Mouse (Mus musculus): ENCODE data around the gene App.
A peak's percentile ranks its signal among the peaks of the same experiment; 100 is the strongest.

App gene

GRCm38 (mm10) chr16:85019273-85019672 lies 154.3 kb downstream of the App start:
- DNase-seq, result no peak

- DNase-seq, result no peak
Measured at GRCm38 (mm10) chr16:85017845-85018244, 155.7 kb downstream of the App start.

DNA sequence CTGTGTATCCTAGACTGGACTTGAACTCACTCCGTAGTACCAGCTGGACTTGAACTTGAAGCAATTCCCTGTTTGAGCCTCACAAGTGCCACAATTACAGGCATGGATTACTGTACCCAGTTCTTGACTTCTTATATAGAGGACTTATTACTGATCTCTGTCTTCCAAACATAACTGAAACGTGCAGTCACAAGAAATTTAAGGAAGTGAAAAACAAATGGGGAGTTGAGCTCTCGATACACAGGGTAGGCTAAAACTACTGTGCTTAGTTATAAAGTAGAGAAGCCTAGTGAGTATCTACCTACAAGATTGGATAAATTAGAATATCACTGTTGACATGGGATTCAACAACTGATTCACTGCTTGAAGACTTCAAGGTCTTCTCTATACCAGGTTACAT lies 160.9 kb downstream of the App start:
- DNase-seq, result no peak

DNA sequence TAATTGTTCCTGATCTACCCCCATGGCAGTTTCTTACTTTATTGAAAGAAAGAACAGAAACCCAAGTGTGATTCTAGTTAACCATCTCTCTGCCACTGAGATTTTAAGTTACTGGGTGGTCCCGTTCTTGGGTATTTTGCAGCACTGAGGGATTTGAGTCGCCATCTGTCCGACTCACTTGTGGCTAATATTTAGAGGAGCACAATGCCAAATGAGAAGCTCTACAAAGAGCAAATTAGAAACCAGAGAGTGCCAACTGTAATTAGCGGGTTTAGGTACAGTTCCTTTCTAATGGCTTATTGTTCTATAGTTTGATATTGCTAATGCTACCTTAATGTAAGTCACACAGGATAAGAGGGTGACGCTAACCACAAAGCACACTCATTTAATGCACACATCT lies 161.4 kb downstream of the App start:
- no peak for DNase-seq

DNA sequence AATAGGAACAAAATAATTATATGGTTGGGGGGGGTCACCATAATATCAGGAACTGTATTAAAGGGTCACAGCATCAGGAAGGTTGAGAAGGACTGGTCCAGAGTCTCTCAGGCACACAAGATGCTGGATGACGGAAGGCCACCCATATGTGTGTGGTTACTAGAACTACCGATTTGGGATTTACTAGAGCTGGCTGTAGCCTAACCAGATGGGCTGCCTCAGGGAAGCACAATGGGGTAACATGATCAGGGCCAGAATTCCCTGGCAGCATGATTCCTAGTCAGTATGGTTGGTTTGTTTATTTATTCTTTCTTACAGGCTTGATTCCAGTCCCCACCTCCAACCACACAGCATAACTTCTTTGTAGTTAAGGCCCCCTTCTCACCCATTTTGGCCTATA lies 162.9 kb downstream of the App start:
- DNase-seq, result no peak

DNA sequence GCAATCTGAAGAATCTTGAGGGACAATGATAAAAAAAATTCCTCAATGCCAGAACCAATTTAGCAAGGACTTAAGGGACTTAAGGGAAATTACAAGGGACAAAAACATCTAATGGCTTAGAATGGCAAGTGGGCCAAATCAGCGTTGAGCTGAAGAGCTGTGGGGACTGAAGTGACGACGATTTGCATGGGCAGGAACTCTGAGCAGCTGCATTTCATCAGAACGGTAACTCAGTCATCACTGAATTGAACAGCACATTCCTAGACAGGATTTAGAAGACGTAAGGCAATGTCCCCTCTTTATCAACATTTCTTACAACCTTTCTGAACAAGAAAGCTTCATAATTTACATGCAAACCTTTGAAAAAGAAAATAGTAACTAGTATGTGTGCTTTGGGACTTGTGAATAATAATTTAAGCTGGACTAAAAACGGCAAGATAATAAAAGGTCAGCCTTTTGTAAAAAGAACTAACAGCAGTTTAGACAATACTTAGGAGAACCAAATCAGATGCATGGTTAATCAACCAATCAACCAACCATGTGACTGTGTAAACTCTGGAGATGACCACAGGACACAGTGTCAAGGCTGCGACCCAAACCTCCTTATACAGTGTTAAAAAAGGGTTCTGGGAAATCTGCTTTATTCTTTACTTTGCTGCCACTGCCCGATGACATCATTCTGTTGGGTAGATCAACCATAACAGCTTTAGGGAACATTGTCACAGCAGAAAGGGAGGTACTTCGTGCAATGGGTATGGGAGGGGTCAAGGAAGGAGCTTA lies 164.5 kb downstream of the App start:
- DNase-seq, result no peak

DNA sequence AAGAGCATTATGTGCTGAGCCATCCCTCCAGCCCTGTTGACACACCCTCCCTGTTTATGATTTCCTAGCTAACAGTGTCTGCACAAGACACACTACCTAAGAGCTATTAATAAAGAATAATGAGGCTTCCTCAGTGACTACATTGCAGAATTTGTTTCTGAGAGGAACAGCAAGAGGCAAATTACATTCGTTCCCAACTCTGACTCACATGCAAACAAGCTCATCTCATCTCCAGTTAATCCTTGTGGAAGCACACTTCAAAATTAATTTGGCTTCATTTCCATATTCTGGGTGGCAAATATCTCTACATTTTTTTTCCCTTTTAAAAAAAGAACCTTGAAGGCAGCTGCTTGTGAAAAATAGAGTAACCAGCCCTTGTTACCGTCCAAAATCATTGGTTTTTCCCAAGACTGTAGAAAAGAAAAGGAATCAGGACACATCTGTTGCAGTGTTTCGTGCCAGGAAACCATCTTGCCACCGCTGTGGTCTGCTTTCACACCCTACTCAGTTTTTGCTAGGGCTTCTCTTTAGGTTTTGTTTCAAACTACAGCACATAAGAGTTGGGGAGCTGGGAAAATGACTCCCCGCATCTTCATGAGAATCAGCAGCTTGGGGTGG lies 171.5 kb downstream of the App start:
- no peak for DNase-seq

- DNase-seq, result no peak
Measured at GRCm38 (mm10) chr16:85000304-85000703, 173.3 kb downstream of the App start.

DNA sequence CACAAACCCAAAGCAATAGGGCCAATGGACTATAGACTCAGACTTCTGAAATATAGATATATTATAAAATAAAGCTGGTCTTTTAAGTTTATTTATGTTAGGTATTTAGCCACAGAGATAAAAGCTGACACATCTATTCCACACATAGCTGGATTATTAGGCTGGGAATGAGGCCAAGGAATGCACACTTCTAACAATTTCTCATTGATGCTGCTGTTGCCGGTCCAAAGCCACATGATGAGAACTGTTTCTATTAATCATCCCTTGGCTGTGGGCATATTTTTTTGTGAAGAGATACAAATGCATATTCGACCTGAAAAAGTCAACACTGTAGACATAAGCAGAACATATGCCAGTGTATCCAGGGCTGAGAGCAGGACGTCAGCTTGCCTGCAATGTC lies 176.0 kb downstream of the App start:
- no peak for DNase-seq

DNA sequence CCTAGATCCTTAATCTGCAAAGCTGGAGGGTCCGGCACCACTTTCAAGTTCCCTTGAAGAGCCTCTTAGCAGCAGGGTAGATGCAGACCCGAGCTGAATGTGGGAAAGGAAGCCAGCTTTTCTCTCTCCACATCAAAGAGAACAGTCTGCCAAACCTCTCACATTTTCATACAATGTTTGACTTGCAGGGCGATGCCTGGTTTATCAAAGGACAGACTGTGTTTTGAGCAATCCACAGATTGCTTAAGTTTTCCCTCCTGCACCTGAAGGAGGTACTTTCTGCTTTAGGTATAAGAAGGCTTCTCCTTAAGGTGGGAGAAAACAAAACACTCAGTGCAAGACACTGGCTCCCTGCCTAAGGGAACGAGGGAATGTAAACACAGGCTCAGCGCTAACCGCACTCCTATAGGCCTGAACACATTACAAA lies 178.1 kb downstream of the App start:
- no peak for DNase-seq

GRCm38 (mm10) chr16:84992888-84993287 lies 180.7 kb downstream of the App start:
- DNase-seq, result no peak

GRCm38 (mm10) chr16:84991011-84991410 lies 182.6 kb downstream of the App start:
- DNase-seq, result no peak

GRCm38 (mm10) chr16:84989938-84990337 lies 183.6 kb downstream of the App start:
- DNase-seq, result peak in 1 of 2 experiments; percentile 10

DNA sequence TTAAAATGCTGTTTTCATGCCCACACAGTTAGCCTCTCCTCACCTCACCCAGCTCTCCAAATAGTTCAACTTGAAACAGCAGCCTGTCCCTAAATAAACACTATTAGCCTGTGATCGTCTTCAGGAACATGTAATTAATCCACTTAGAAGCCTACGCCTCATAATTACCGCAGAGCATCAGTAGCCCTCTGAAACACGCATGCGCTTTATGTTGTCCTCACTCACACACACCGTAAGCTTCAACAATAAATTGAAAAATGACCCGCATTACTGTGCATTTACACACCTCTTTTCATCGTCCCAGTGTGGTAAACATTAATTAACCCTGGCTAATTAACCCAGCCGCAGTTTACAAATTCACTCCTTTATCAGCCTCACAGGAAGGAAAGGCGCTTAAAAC lies 184.1 kb downstream of the App start:
- no peak for DNase-seq

DNA sequence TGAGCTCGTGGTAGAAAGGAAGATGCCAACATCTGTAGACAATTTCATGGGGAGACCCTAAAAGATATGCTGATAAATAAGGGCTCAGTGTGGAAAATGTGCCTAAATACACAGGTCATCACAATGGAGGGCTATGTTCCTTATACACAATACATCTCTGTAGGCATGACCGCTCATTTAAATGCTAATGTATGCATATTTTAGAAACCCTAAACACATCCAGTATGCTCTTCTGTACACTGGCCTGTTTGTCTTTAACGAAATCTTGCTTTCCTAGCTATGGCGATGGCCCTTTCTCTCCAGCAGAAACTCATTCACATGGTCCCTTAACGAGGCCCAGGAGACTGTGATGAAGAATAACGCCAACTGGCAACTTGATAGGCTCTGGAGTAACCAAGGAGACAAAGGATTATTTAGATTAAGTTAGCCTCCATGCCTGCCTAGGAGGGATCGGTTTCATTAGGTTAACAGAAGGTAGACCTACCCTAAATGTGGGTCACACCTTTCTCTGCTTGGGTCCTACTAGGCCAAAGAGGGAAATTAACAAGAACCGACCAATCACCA lies 185.8 kb downstream of the App start:
- DNase-seq, result no peak

GRCm38 (mm10) chr16:84986016-84986631 lies 187.4 kb downstream of the App start:
- DNase-seq, result peak in 1 of 2 experiments; percentile 15

DNA sequence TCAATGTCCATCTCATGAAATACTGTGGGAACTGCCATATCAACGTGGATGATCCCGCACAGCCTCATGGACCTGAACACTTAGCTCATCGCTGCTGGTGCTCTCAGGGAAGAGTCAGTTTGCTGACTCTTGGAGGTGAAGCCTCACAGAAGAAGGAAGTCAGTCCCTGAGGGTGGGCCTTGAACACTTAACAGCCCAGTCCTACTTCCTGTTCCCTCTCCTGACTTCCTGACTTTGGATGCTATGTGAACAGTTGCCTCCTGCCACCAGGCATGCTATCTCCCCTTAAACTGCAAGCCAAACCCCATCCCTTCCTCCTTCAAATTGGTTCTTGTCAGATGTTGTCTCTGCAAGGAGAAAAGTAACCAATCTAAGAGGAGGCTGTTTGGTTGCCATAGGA lies 188.2 kb downstream of the App start:
- DNase-seq, result no peak

DNA sequence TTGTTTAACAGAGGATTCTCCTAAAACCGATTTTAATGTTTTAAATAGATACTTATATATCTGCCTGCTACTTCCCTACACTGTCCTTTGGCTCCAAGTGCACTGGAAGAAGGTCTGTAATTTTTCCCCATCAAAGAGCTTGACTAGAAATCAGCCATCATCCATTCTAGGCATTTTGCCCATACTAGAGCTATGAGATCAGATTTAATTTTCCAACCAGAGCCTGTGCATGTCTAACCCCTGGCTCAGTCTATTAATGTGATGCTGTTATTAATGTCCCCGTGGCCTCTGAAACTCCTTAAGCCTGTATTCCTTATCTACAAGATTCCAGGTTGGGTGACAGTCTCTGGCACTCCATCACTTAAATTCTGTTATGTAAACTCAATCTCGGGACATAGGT lies 190.1 kb downstream of the App start:
- no peak for DNase-seq

DNA sequence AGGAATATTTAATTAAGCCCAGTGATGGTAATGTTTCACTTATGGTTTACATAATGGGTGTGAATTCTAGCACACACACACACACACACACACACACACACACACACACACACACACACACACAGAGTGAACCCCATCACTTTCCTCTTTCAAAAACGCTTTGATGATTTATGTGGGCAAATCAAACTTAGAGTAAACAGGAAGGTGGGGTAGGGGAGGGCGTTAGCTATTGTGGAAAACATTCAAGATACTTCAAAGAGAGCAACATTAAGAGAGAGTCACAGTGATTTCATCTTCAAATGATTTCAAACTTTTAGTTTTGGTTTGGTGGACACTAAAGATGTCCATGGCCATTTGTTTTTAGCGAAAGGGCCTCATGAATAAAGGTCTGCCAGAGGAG lies 191.0 kb downstream of the App start:
- DNase-seq, result no peak

GRCm38 (mm10) chr16:84978589-84978988 lies 195.0 kb downstream of the App start:
- no peak for DNase-seq

- DNase-seq, result no peak
Measured at GRCm38 (mm10) chr16:84974176-84974518, 199.4 kb downstream of the App start.

- no peak for DNase-seq
Measured at GRCm38 (mm10) chr16:84973446-84974175, 200.0 kb downstream of the App start.
